In genomic region chr3:84313003-84313800, GRCm38 (mm10) we compare ENCODE assay signal across 9 mouse cellular contexts. TPM values are rescaled to one million over a fixed set of nuclear protein-coding genes. Genes with fewer than 3 reads are reported as not detected.
DNase-seq lines count a peak whose midpoint lies in the region; ATAC-seq and TF ChIP-seq lines count a peak whose summit lies in the region.
"Had no signal": no experiment of that assay in that cellular context is flagged by ENCODE, and none has a peak within 500 bp of the region (broad histone marks: within the 10 kb centered on the region; RNA-seq: fewer than 3 reads in every experiment).

No protein-coding gene starts in this region.

- H3K9ac ChIP-seq in midbrain, postnatal 0 days (replicated peaks; ENCODE audit: low read length, poor library complexity, severe bottlenecking), result no peak overlapping the region
- H3K9ac ChIP-seq: heart, embryonic 13.5 days had no signal

- no peaks in the 10 kb centered on the region for H3K36me3 ChIP-seq in kidney, adult 2 months (ENCODE audit: control insufficient read depth, insufficient read depth, low read length)
- no peaks in the 10 kb centered on the region for H3K36me3 ChIP-seq in midbrain, postnatal 0 days (ENCODE audit: insufficient read depth, low read length)
- H3K36me3 ChIP-seq: heart, embryonic 13.5 days had no signal

- peak; percentile 86 for TF ChIP-seq CTCF in kidney, adult 2 months (conservative IDR thresholded peaks at IDR 0.05; ENCODE audit: insufficient read depth, insufficient read length, low read depth, low read length)
- TF ChIP-seq CTCF in midbrain, postnatal 0 days (IDR thresholded peaks at IDR 0.05), result peak; percentile 96

- H3K4me3 ChIP-seq in kidney, adult 2 months (ENCODE audit: insufficient read depth, low read depth, low read length), result no peak overlapping the region
- no peak overlapping the region for H3K4me3 ChIP-seq in midbrain, postnatal 0 days (ENCODE audit: low read depth, low read length)
- H3K4me3 ChIP-seq: heart, embryonic 13.5 days had no signal

- H3K9me3 ChIP-seq in midbrain, postnatal 0 days (ENCODE audit: low read length), result no peaks in the 10 kb centered on the region
- H3K9me3 ChIP-seq: heart, embryonic 13.5 days had no signal

- no peak overlapping the region for H3K27ac ChIP-seq in kidney, adult 2 months (ENCODE audit: insufficient read depth, low read depth, low read length)
- no peak overlapping the region for H3K27ac ChIP-seq in midbrain, postnatal 0 days (ENCODE audit: low read depth, low read length)
- H3K27ac ChIP-seq: heart, embryonic 13.5 days had no signal

- DNase-seq in 416B (ENCODE audit: low read depth) (peak; percentile 95), MEL-GATA-1-ER (ENCODE audit: extremely low read depth, low read depth) (peak; percentile 87), liver (peak; percentile 50)
- DNase-seq in cerebellum, postnatal 14 days, result peak; percentile 79 to 84
- peak; percentile 26 to 39 for DNase-seq in frontal cortex, postnatal 25 days (ENCODE audit: low spot score in 2 of 2)
- DNase-seq in kidney, adult 2 months, result peak; percentile 83
- peak; percentile 90 for DNase-seq in midbrain, postnatal 0 days (ENCODE audit: low spot score)
- DNase-seq in testis, postnatal 14 days (ENCODE audit: low spot score), result peak; percentile 42

- 49% methylated on average over 18 of the region's 18 CpGs for WGBS in kidney, adult 2 months
- WGBS in midbrain, postnatal 0 days, result 50% methylated on average over 18 of the region's 18 CpGs

- H3K4me1 ChIP-seq in kidney, adult 2 months (ENCODE audit: control insufficient read depth, insufficient read depth, low read length), result peaks cover 3% of the 10 kb centered on the region; the same call in 1 of the 2 replicates
- no peaks in the 10 kb centered on the region for H3K4me1 ChIP-seq in midbrain, postnatal 0 days (ENCODE audit: insufficient read depth, low read length)

- H3K4me2 ChIP-seq in midbrain, postnatal 0 days (ENCODE audit: low read depth, low read length, poor library complexity, severe bottlenecking), result peak overlapping the region; percentile 18; the same call in 1 of the 2 replicates
- H3K4me2 ChIP-seq: heart, embryonic 13.5 days had no signal

- peak; percentile 60; the same call in 1 of the 2 replicates for ATAC-seq in midbrain, postnatal 0 days (ENCODE audit: low FRiP score)

- TF ChIP-seq POLR2A in kidney, adult 2 months (IDR thresholded peaks at IDR 0.05; ENCODE audit: low read depth, low read length), result no peak

- no peaks in the 10 kb centered on the region for H3K27me3 ChIP-seq in kidney, adult 2 months (replicated peaks; ENCODE audit: control insufficient read depth, insufficient read depth, low read length)
- H3K27me3 ChIP-seq in midbrain, postnatal 0 days (ENCODE audit: insufficient read depth, low read length), result no peaks in the 10 kb centered on the region

RNA-seq across cellular contexts. Expression of gene Trim2, which starts 6.5 kb away (rescaled TPM):
- polyA plus RNA-seq in kidney, adult 2 months (2012; rRNA removed), result 44.5 and 49.2 TPM in 2 replicates
- total RNA-seq in midbrain, postnatal 0 days (2014; rRNA removed), result 269 and 291 TPM in 2 replicates
- polyA plus RNA-seq in midbrain, postnatal 0 days (2015; fragmentation: Nextera tagmentation; extraction: Ambion mirVana), result 132 and 149 TPM in 2 replicates

Comparison
In these comparisons a context has a peak if more than half of its experiments do, and no peak if none do; other contexts are left out.
1. DNase-seq: peak in every context shown above with its lines; median percentile 95 in 416B; 90 in midbrain, postnatal 0 days; 87 in MEL-GATA-1-ER; 83 in kidney, adult 2 months; 82 in cerebellum, postnatal 14 days; 50 in liver; 42 in testis, postnatal 14 days; 32 in frontal cortex, postnatal 25 days.